Mouse (Mus musculus) kidney, postnatal 0 days (tissue): ENCODE data around the gene Ceacam1. TPM values are rescaled to one million over a fixed set of nuclear protein-coding genes. Genes with fewer than 3 reads are reported as not detected.

Experiments used
- ATAC-seq: fragments of 200-750 bp; cut with Nextera tagmentation; replicated peaks from 2 replicates; pipeline ENCODE4 v1.8.0; 2017; ENCODE audit warnings: low read depth, moderate number of reproducible peaks, moderate TSS enrichment, moderate library complexity; ENCODE audit not compliant: low FRiP score
- DNase-seq: peaks from one replicate; pipeline ENCODE4 v3.0.0-alpha.2; 2016; ENCODE audit warnings: low spot score
- H3K27ac ChIP-seq: fragments of 300-500 bp; sonication (generic); 2 replicates; pipeline ENCODE4 v1.5.1; 2014; ENCODE audit warnings: mild to moderate bottlenecking
- H3K27me3 ChIP-seq: fragments of 300-500 bp; sonication (generic); 2 replicates; pipeline ENCODE4 v1.6.1; 2014; ENCODE audit warnings: low read length, mixed read lengths; ENCODE audit not compliant: insufficient read depth
- H3K36me3 ChIP-seq: fragments of 300-500 bp; sonication (generic); 2 replicates; pipeline ENCODE4 v1.6.1; 2014; ENCODE audit warnings: low read length, mixed read lengths; ENCODE audit not compliant: insufficient read depth
- H3K4me1 ChIP-seq: fragments of 300-500 bp; sonication (generic); replicated peaks from 2 replicates; pipeline ENCODE4 v1.6.1; 2014; ENCODE audit warnings: antibody characterized with exemption, low read length, mixed read lengths; ENCODE audit not compliant: insufficient read depth
- H3K4me2 ChIP-seq: fragments of 300-500 bp; sonication (generic); 2 replicates; pipeline ENCODE4 v1.6.1; 2014; ENCODE audit warnings: mild to moderate bottlenecking, low read length, moderate library complexity, mixed read lengths
- H3K4me3 ChIP-seq: fragments of 300-500 bp; sonication (generic); replicated peaks from 2 replicates; pipeline ENCODE4 v1.5.1; 2014; ENCODE audit warnings: low read depth, low read length
- H3K9ac ChIP-seq: fragments of 300-500 bp; sonication (generic); 2 replicates; pipeline ENCODE4 v1.6.1; 2014; ENCODE audit warnings: low read depth, low read length
- H3K9me3 ChIP-seq: fragments of 300-500 bp; sonication (generic); replicated peaks from 2 replicates; pipeline ENCODE4 v1.6.1; 2016; ENCODE audit warnings: low read length, inconsistent platforms, mixed read lengths
- CTCF ChIP-seq: IDR thresholded peaks from 2 replicates; pipeline ENCODE4 v1.5.1; 2016; ENCODE audit warnings: antibody characterized with exemption, low read depth, mild to moderate bottlenecking, moderate library complexity
- WGBS: fragments of 180-500 bp; shearing (Covaris S2); extraction: QIAGEN DNeasy Blood & Tissue Kit; methylation state at CpG from one replicate; pipeline ENCODE4 v1.1.7; 2014; 5-methylcytosine and 5-hydroxymethylcytosine counted together
- polyA plus RNA-seq: library from polyadenylated mRNA; unstranded; fragments of >200 nt; fragmentation: Nextera tagmentation; extraction: Ambion mirVana; gene quantifications from 2 replicates; pipeline ENCODE4 v1.2.1, GENCODE M21; 2015

The Ceacam1 gene
- polyA plus RNA-seq, 1 experiment from 2014 or later, result 6.3 TPM

- H3K36me3 ChIP-seq, result no peaks in the 10 kb centered on the region
- no peak overlapping the region for H3K4me2 ChIP-seq
- no peaks in the 10 kb centered on the region for H3K27me3 ChIP-seq
- 83% methylated on average over 1 of the region's 1 CpGs for WGBS
- H3K27ac ChIP-seq, result no peak overlapping the region
- DNase-seq (no peak), ATAC-seq (no peak)
- no peaks in the 10 kb centered on the region for H3K9me3 ChIP-seq
- H3K4me1 ChIP-seq, result no peaks in the 10 kb centered on the region
- no peak overlapping the region for H3K4me3 ChIP-seq
- no peak overlapping the region for H3K9ac ChIP-seq
- TF ChIP-seq CTCF, result peak; percentile 69
These were observed 59.8 kb downstream of the Ceacam1 start for GRCm38 (mm10) chr7:25417597-25417996.

GRCm38 (mm10) chr7:25412833-25413441, 64.5 kb downstream of the Ceacam1 start, which contains the start of gene Cxcl17:
Gene Cxcl17 (minus strand): TSS chr7:25412886.
- no peak for DNase-seq
- Histone ChIP-seq H3K36me3 (no peaks in the 10 kb centered on the region), H3K4me3 (no peak within 1 kb of the TSS), H3K27me3 (no peaks in the 10 kb centered on the region), H3K27ac (no peak within 1 kb of the TSS), H3K9me3 (no peaks in the 10 kb centered on the region), H3K4me2 (no peak within 1 kb of the TSS), H3K4me1 (no peaks in the 10 kb centered on the region), H3K9ac (no peak within 1 kb of the TSS)
- 35% methylated on average over 7 of the region's 7 CpGs for WGBS
- no peak for TF ChIP-seq CTCF
- no peak for ATAC-seq

- H3K4me3 ChIP-seq, result no peak overlapping the region
- no peaks in the 10 kb centered on the region for H3K36me3 ChIP-seq
- H3K4me1 ChIP-seq, result no peaks in the 10 kb centered on the region
- WGBS, result 90% methylated on average over 3 of the region's 3 CpGs
- TF ChIP-seq CTCF, result no peak
- ATAC-seq, result no peak
- H3K27me3 ChIP-seq, result no peaks in the 10 kb centered on the region
- no peak overlapping the region for H3K4me2 ChIP-seq
- H3K9me3 ChIP-seq, result no peaks in the 10 kb centered on the region
- no peak for DNase-seq
- H3K27ac ChIP-seq, result no peak overlapping the region
- no peak overlapping the region for H3K9ac ChIP-seq
These were observed 65.5 kb downstream of the Ceacam1 start for GRCm38 (mm10) chr7:25411861-25412260.

Other genes starting within 250 kb of the Ceacam1 start
- 7.8 and 9.8 TPM in 2 replicates for gene Gsk3a, start 239.8 kb downstream of the Ceacam1 start, polyA plus RNA-seq
- gene Erf, start 226.8 kb downstream of the Ceacam1 start, polyA plus RNA-seq, result 12.7 and 18.6 TPM in 2 replicates
- 22.0 and 23.3 TPM in 2 replicates for gene Cic, start 209.9 kb downstream of the Ceacam1 start, polyA plus RNA-seq
- 144 and 152 TPM in 2 replicates for gene Pafah1b3, start 179.6 kb downstream of the Ceacam1 start, polyA plus RNA-seq
- 0.21 and 0.26 TPM in 2 replicates for gene Prr19, start 176.2 kb downstream of the Ceacam1 start, polyA plus RNA-seq
- 0.23 and 0.50 TPM in 2 replicates for gene Tmem145, start 171.5 kb downstream of the Ceacam1 start, polyA plus RNA-seq
- 8.1 and 9.6 TPM in 2 replicates for gene Megf8, start 160.4 kb downstream of the Ceacam1 start, polyA plus RNA-seq
- not detected in 2 replicates for gene Cnfn, start 107.9 kb downstream of the Ceacam1 start, polyA plus RNA-seq
- gene Lipe, start 78.9 kb downstream of the Ceacam1 start, polyA plus RNA-seq, result 6.4 and 6.5 TPM in 2 replicates
- gene Cxcl17, start 64.7 kb downstream of the Ceacam1 start, polyA plus RNA-seq, result 0.43 and 0.47 TPM in 2 replicates
- 0.07 TPM in 1 of 2 replicates, not detected in the other for gene Ceacam2, start 62.3 kb upstream of the Ceacam1 start, polyA plus RNA-seq
- 10.1 and 11.2 TPM in 2 replicates for gene Erich4, start 138.3 kb upstream of the Ceacam1 start, polyA plus RNA-seq
- gene Dmac2, start 141.8 kb upstream of the Ceacam1 start, polyA plus RNA-seq, result 68.6 and 68.9 TPM in 2 replicates
- 9.3 and 11.4 TPM in 2 replicates for gene B3gnt8, start 149.1 kb upstream of the Ceacam1 start, polyA plus RNA-seq
- 90.1 and 96.3 TPM in 2 replicates for gene Bckdha, start 181.4 kb upstream of the Ceacam1 start, polyA plus RNA-seq
- 76.8 and 78.6 TPM in 2 replicates for gene Exosc5, start 181.6 kb upstream of the Ceacam1 start, polyA plus RNA-seq
- 1.0 and 1.1 TPM in 2 replicates for gene Tmem91, start 197.6 kb upstream of the Ceacam1 start, polyA plus RNA-seq
- gene B9d2, start 203.2 kb upstream of the Ceacam1 start, polyA plus RNA-seq, result 31.4 and 32.3 TPM in 2 replicates
- 3.2 and 3.6 TPM in 2 replicates for gene Tgfb1, start 209.4 kb upstream of the Ceacam1 start, polyA plus RNA-seq
- gene Ccdc97, start 241.5 kb upstream of the Ceacam1 start, polyA plus RNA-seq, result 18.8 and 19.4 TPM in 2 replicates